Mouse (Mus musculus): ENCODE measurements at regions not wholly inside any gene's neighbourhood (a gene's known extent, or its start where the extent isn't known, plus 50 kb on each side); places are given as distances from the start of the nearest gene placed in this dataset.

- TF ChIP-seq CTCF (IDR thresholded peaks at IDR 0.05; ENCODE audit: extremely low read depth, insufficient read depth, low read length) (no peak), POLR2A (IDR thresholded peaks at IDR 0.05; ENCODE audit: extremely low read depth, insufficient read depth, low read length) (no peak)
Measured at GRCm38 (mm10) chr7:95852630-95853029, 318.4 kb upstream of the Tenm4 start.
